In the genomic region with DNA sequence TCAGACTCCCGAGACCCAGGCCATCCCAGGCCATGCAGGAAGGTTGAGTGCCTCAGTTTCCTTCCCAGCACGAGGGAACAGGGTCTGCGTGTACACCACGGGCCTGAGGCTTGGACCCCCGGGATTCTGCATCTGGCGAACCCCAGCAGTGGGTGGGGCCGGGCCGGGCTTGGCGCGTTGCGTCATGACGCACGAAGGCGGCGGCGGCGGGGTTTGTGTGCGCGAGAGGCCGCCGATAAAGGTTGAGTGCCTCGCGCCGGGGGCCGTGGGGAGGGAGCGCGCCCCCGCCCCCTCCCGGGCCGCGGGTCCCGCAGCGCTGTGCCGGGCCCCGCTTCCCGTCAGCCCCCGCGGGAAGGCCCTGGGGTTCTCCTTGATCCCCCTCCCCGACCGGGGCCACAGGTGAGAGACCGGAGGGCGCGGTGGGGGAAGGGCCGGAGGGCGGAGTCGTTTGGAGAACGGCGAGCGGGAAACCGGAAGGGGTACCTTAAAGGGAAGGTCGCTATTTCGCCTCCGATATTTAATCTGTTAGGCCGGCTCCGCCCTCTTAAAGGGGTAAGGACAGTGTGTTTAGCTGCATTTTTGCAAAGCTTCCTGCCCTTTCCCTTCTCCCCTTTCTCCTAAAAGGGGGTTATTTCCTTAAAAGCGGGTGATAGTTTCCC, we compare ENCODE assay signal across 8 mouse cellular contexts. TPM values are rescaled to one million over a fixed set of nuclear protein-coding genes. Genes with fewer than 3 reads are reported as not detected.
A peak's percentile ranks its signal among the peaks of the same experiment; 100 is the strongest.
DNase-seq lines count a peak whose midpoint lies in the region; ATAC-seq lines count a peak whose summit lies in the region.

Zfp628 (plus strand) TSS at position 211 of the 659 bp plus-strand sequence.

- H3K4me1 ChIP-seq in heart, embryonic 10.5 days: peaks cover 22% of the 10 kb centered on the region
- peaks cover 20% of the 10 kb centered on the region for H3K4me1 ChIP-seq in kidney, embryonic 15.5 days

- DNase-seq in B cell, adult 2 months: peak; percentile 94 to 95
- DNase-seq in brain, adult 2 months (ENCODE audit: low read depth, low spot score): peak; percentile 98
- DNase-seq in heart, embryonic 10.5 days (ENCODE audit: low spot score): peak; percentile 95
- peak; percentile 93 for DNase-seq in liver
- peak; percentile 92 to 97 for DNase-seq in spleen, postnatal 4 days (ENCODE audit: low spot score in 2 of 2)

- H3K36me3 ChIP-seq in heart, embryonic 10.5 days: peaks cover 29% of the 10 kb centered on the region
- peaks cover 29% of the 10 kb centered on the region for H3K36me3 ChIP-seq in kidney, embryonic 15.5 days

- peak within 1 kb of the TSS; percentile 99 for H3K27ac ChIP-seq in heart, embryonic 10.5 days
- peak within 1 kb of the TSS; percentile 99 for H3K27ac ChIP-seq in kidney, embryonic 15.5 days

- H3K4me2 ChIP-seq in kidney, embryonic 15.5 days: peak within 1 kb of the TSS; percentile 76

- under 1% methylated on average over 56 of the region's 56 CpGs for whole genome bisulfite sequencing in heart, embryonic 10.5 days
- under 1% methylated on average over 53 of the region's 56 CpGs for WGBS in kidney, embryonic 15.5 days

- peak within 1 kb of the TSS; percentile 87 for H3K9ac ChIP-seq in kidney, embryonic 15.5 days

- H3K9me3 ChIP-seq in heart, embryonic 10.5 days: no peaks in the 10 kb centered on the region
- H3K9me3 ChIP-seq in kidney, embryonic 15.5 days (replicated peaks): no peaks in the 10 kb centered on the region

- H3K27me3 ChIP-seq in heart, embryonic 10.5 days (ENCODE audit: insufficient read depth, poor library complexity, severe bottlenecking): no peaks in the 10 kb centered on the region
- H3K27me3 ChIP-seq in kidney, embryonic 15.5 days: no peaks in the 10 kb centered on the region

- peak; percentile 89 for ATAC-seq in erythroblast, adult 5-6 weeks (replicated peaks; ENCODE audit: low FRiP score, poor library complexity, severe bottlenecking)
- peak; percentile 87 for ATAC-seq in kidney, embryonic 15.5 days (replicated peaks; ENCODE audit: low FRiP score)
- peak; percentile 82 for ATAC-seq in monocyte, adult 5-6 weeks (replicated peaks; ENCODE audit: insufficient number of reproducible peaks, low FRiP score, low TSS enrichment, poor library complexity, severe bottlenecking)

- peak within 1 kb of the TSS; percentile 80 for H3K4me3 ChIP-seq in heart, embryonic 10.5 days
- peak within 1 kb of the TSS; percentile 79 for H3K4me3 ChIP-seq in kidney, embryonic 15.5 days (replicated peaks)

RNA-seq across cellular contexts. Expression of gene Zfp628, which starts in this region (rescaled TPM):
- 1.7 and 2.3 TPM in 2 replicates for total RNA-seq in erythroblast, adult 5-6 weeks (2015; ENCODE audit: low replicate concordance)
- 1.5 and 2.0 TPM in 2 replicates for total RNA-seq in erythroblast, adult 5-6 weeks (2017; ENCODE audit: low replicate concordance)
- 2.9 and 3.5 TPM in 2 replicates for polyA plus RNA-seq in heart, embryonic 10.5 days (2016; fragmentation: Nextera tagmentation; extraction: Ambion mirVana)
- 4.0 and 4.1 TPM in 2 replicates for polyA plus RNA-seq in kidney, embryonic 15.5 days (2015; fragmentation: Nextera tagmentation; extraction: Ambion mirVana)
- total RNA-seq in monocyte, adult 5-6 weeks (2017): 2.6 to 6.0 TPM (median 5.9 TPM) in 3 replicates

Comparison
In these comparisons a context has a peak if more than half of its experiments do, and no peak if none do; other contexts are left out.
1. Peak in every context shown above with its lines: DNase-seq, ATAC-seq, H3K4me3 ChIP-seq and H3K27ac ChIP-seq.